Mouse (Mus musculus) G1E (cell line): Measurements from ENCODE around the gene Neil3.

ENCODE experiments used
- CTCF ChIP-seq: IDR thresholded peaks from 2 replicates; pipeline ENCODE4 v1.5.1; 2012; ENCODE audit warnings: low read depth, low read length, inconsistent platforms, mixed read lengths
- GATA1 ChIP-seq: IDR thresholded peaks from 2 replicates; pipeline ENCODE4 v1.6.1; 2012; ENCODE audit warnings: borderline replicate concordance, low read length, inconsistent platforms, mixed read lengths

DNA sequence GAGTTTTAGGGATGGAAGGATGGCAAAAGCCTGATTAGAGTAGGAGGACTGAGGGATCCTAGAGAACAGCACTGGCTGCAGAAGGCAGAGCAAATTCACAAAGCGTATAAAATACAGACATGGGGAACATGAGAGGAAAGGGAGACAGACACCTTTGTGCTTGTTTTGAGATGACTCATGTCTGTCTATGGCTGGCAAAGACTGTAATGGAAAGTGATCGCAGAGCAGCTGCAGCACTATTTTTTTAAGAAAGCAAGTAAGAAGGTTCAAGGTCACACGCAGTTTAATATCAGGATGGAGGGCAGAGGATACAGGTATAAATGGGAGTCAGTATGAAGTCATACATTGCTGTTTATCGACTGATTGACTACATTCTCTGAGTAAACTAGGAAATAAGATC, 8.2 kb downstream of the Neil3 start:
- TF ChIP-seq CTCF (no peak), GATA1 (no peak)
